Mouse (Mus musculus): Measurements from ENCODE around the gene Ppm1j. TPM values are rescaled to one million over a fixed set of nuclear protein-coding genes. Genes with fewer than 3 reads are reported as not detected.

Ppm1j gene
- polyA plus RNA-seq, 1 experiment from 2014 or later: 33.2 TPM

DNA sequence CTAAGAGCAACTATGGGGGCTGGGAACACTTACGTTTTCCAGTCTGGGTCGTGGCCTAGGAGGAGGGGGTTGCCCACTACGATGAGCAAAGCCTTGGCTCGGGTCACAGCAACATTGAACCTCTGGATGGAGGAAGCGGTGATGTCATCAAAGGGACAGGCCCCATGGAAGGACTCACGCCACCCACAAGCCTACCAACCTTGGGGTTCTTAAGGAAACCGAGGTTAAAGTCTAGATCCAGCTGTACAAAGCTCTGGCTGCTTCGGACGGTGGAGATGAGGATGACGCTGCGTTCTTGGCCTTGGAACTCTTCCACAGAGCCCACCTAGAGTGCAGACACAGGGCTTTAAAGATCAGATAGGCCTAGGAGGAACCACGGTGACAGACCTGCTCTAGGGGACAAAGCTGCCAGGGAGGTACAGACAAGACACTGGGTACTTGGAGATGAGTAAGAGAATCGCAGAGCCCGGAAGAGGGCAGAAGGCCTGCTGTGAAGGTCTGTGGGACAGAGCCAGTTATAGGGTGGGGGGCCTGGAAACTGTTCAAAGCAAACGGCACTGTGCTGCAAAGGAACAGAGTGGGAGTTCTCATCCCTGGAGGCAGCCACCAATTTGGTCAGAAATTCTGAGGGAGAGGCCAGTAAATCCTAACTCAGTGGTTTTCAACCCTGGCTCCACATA lies 14.9 kb downstream of the Ppm1j start:
- H3K27ac ChIP-seq (replicated peaks in 1 of 2; ENCODE audit: control insufficient read depth in 1 of 2, insufficient read depth in 1 of 2, low read depth in 2 of 2, low read length in 2 of 2): peak overlapping the region in 1 of 2 experiments; percentile 94; a peak in 1 of 4 replicates
- H3K4me1 ChIP-seq (ENCODE audit: control insufficient read depth in 2 of 2, insufficient read depth in 2 of 2, low read length in 2 of 2): peaks cover 42 to 55% of the 10 kb centered on the region in 2 experiments
- H3K36me3 ChIP-seq (ENCODE audit: control insufficient read depth, insufficient read depth, low read length): peaks cover 87% of the 10 kb centered on the region
- H3K4me3 ChIP-seq (ENCODE audit: control insufficient read depth in 1 of 2, insufficient read depth in 1 of 2, low read depth in 1 of 2, low read length in 2 of 2): no peak overlapping the region
- no peaks in the 10 kb centered on the region for H3K27me3 ChIP-seq (ENCODE audit: control insufficient read depth, insufficient read depth, low read length)
- no peak for ATAC-seq (ENCODE audit: insufficient number of reproducible peaks, insufficient read depth, low FRiP score, low read depth)
- 65% methylated on average over 15 of the region's 15 CpGs for WGBS
- H3K9me3 ChIP-seq (ENCODE audit: control insufficient read depth, low read length): no peaks in the 10 kb centered on the region
- no peak overlapping the region for H3K4me2 ChIP-seq (ENCODE audit: low read length)
- H3K9ac ChIP-seq (ENCODE audit: low read length): no peak overlapping the region

DNA sequence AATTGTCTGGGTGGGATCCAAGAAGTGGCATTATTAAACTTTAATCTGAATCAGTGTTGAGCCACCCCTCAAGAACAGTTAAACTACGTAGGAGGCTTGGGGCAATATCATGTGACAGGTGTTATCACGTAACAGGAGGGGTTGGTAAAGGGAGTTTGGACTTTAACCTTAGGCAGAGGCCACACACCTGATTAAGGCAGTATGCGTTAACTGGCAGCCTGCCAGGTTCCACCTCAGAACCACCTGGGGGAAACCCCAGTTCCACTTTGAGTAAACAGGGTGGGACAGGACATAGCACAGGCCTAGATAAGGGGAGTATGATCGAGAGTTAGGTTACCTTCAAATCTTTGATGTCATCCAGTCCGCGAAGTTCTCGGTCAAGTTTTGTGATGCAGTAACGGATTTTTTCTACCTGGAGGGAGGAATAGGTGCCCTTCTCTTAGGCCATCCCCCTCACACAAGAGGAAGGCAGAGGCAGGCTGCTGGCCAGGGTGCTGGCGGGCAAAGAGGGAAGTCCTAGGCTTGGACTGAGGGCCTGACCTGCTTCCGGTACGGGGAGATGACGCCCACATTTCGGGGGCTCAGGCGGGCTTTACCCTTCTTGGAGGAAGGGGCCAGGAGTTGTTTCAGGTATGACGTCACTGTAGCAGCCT lies 15.7 kb downstream of the Ppm1j start:
- no peak for ATAC-seq (ENCODE audit: insufficient number of reproducible peaks, insufficient read depth, low FRiP score, low read depth)
- H3K27ac ChIP-seq (replicated peaks in 1 of 2; ENCODE audit: control insufficient read depth in 1 of 2, insufficient read depth in 1 of 2, low read depth in 2 of 2, low read length in 2 of 2): peak overlapping the region in 1 of 2 experiments; percentile 5; a peak in 1 of 4 replicates

DNA sequence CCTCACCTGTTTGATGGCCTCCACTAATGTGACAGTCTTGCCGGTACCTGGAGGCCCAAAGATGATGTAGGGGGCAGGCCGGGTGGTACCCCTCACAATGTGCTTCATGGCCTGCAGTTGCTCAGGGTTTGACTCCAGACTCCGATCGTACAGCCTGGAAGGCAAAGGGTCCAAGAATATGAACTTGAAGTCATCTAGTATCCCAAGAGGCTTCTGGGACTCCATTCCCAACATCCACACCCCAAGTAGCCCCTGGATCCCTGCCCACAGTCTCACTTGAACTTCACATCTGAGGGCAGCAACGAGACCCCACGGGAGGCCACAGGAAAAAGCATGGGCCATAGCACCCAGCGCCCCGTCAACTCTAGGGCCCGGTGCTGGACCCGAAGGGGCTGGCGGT lies 19.8 kb downstream of the Ppm1j start:
- Histone ChIP-seq H3K9ac (ENCODE audit: low read length) (no peak overlapping the region), H3K9me3 (ENCODE audit: control insufficient read depth, low read length) (no peaks in the 10 kb centered on the region), H3K4me3 (ENCODE audit: control insufficient read depth in 1 of 2, insufficient read depth in 1 of 2, low read depth in 1 of 2, low read length in 2 of 2) (no peak overlapping the region), H3K36me3 (ENCODE audit: control insufficient read depth, insufficient read depth, low read length) (peaks cover 94% of the 10 kb centered on the region), H3K4me1 (ENCODE audit: control insufficient read depth in 2 of 2, insufficient read depth in 2 of 2, low read length in 2 of 2) (peaks cover 4 to 10% of the 10 kb centered on the region in 2 experiments), H3K4me2 (ENCODE audit: low read length) (no peak overlapping the region), H3K27ac (replicated peaks in 1 of 2; ENCODE audit: control insufficient read depth in 1 of 2, insufficient read depth in 1 of 2, low read depth in 2 of 2, low read length in 2 of 2) (no peak overlapping the region), H3K27me3 (ENCODE audit: control insufficient read depth, insufficient read depth, low read length) (no peaks in the 10 kb centered on the region)
- 95% methylated on average over 11 of the region's 11 CpGs for WGBS
- no peak for ATAC-seq (ENCODE audit: insufficient number of reproducible peaks, insufficient read depth, low FRiP score, low read depth)

More for the DNA sequence above, 15.7 kb downstream of the Ppm1j start:
- Histone ChIP-seq H3K9me3 (ENCODE audit: control insufficient read depth, low read length) (no peaks in the 10 kb centered on the region), H3K4me3 (ENCODE audit: control insufficient read depth in 1 of 2, insufficient read depth in 1 of 2, low read depth in 1 of 2, low read length in 2 of 2) (no peak overlapping the region), H3K4me2 (ENCODE audit: low read length) (no peak overlapping the region), H3K36me3 (ENCODE audit: control insufficient read depth, insufficient read depth, low read length) (peaks cover 92% of the 10 kb centered on the region), H3K9ac (ENCODE audit: low read length) (no peak overlapping the region), H3K4me1 (ENCODE audit: control insufficient read depth in 2 of 2, insufficient read depth in 2 of 2, low read length in 2 of 2) (peaks cover 36 to 47% of the 10 kb centered on the region in 2 experiments), H3K27me3 (ENCODE audit: control insufficient read depth, insufficient read depth, low read length) (no peaks in the 10 kb centered on the region)
- 66% methylated on average over 15 of the region's 15 CpGs for WGBS

DNA sequence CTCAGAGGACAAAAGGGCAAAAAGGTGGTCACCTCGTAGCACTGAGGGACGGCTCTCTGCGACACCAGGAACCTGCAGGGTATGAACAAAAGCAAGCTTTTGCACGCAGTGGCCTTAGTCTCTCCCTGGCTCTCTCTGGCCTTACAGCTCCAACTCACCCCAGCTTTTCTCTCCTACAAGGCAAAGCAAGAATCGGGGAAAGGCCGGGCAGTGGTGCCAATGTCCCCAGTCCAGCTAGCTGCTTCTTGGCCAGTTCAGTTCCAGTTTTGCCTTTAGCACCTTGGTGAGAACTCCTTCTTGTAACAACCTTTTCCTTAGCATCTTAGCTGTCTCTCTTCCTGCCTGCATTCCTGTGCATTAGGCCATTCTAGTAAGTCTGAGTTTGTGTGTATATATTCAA lies 20.6 kb downstream of the Ppm1j start:
- H3K4me1 ChIP-seq (ENCODE audit: control insufficient read depth in 2 of 2, insufficient read depth in 2 of 2, low read length in 2 of 2): peaks cover 6 to 11% of the 10 kb centered on the region in 2 experiments
- no peaks in the 10 kb centered on the region for H3K9me3 ChIP-seq (ENCODE audit: control insufficient read depth, low read length)
- H3K36me3 ChIP-seq (ENCODE audit: control insufficient read depth, insufficient read depth, low read length): peaks cover 92% of the 10 kb centered on the region
- H3K4me3 ChIP-seq (ENCODE audit: control insufficient read depth in 1 of 2, insufficient read depth in 1 of 2, low read depth in 1 of 2, low read length in 2 of 2): no peak overlapping the region
- WGBS: 89% methylated on average over 6 of the region's 6 CpGs
- no peak overlapping the region for H3K9ac ChIP-seq (ENCODE audit: low read length)
- no peak overlapping the region for H3K4me2 ChIP-seq (ENCODE audit: low read length)
- no peak for ATAC-seq (ENCODE audit: insufficient number of reproducible peaks, insufficient read depth, low FRiP score, low read depth)
- no peaks in the 10 kb centered on the region for H3K27me3 ChIP-seq (ENCODE audit: control insufficient read depth, insufficient read depth, low read length)
- H3K27ac ChIP-seq (replicated peaks in 1 of 2; ENCODE audit: control insufficient read depth in 1 of 2, insufficient read depth in 1 of 2, low read depth in 2 of 2, low read length in 2 of 2): no peak overlapping the region

GRCm38 (mm10) chr3:104804312-104804711 lies 23.5 kb downstream of the Ppm1j start:
- peaks cover 86% of the 10 kb centered on the region for H3K36me3 ChIP-seq (ENCODE audit: control insufficient read depth, insufficient read depth, low read length)
- H3K27me3 ChIP-seq (ENCODE audit: control insufficient read depth, insufficient read depth, low read length): no peaks in the 10 kb centered on the region
- no peak overlapping the region for H3K9ac ChIP-seq (ENCODE audit: low read length)
- H3K4me3 ChIP-seq (ENCODE audit: control insufficient read depth in 1 of 2, insufficient read depth in 1 of 2, low read depth in 1 of 2, low read length in 2 of 2): no peak overlapping the region
- no peak overlapping the region for H3K27ac ChIP-seq (replicated peaks in 1 of 2; ENCODE audit: control insufficient read depth in 1 of 2, insufficient read depth in 1 of 2, low read depth in 2 of 2, low read length in 2 of 2)
- peaks cover 6 to 15% of the 10 kb centered on the region in 2 experiments for H3K4me1 ChIP-seq (ENCODE audit: control insufficient read depth in 2 of 2, insufficient read depth in 2 of 2, low read length in 2 of 2)
- 91% methylated on average over 10 of the region's 10 CpGs for WGBS
- no peaks in the 10 kb centered on the region for H3K9me3 ChIP-seq (ENCODE audit: control insufficient read depth, low read length)
- H3K4me2 ChIP-seq (ENCODE audit: low read length): no peak overlapping the region
- ATAC-seq (ENCODE audit: insufficient number of reproducible peaks, insufficient read depth, low FRiP score, low read depth): no peak

DNA sequence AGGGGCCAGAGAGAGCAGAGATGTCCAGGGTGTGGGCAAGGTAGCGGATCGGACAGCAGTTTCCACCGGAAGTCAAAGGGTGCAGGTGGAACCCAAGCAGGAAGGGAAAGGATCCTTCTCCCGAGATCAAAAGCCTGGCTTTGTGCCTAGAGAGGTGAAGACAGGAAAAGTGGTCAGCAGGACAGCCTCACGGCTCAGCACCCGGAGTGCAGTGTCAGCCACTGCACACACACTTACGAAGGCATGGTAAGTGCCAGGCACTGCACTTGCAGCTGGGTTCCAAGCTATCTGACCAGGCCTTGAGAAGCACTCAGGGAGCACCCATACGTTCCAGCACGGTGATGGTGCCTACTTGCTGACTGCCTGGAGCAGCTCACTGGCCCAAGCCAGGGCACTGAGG lies 24.7 kb downstream of the Ppm1j start:
- H3K36me3 ChIP-seq (ENCODE audit: control insufficient read depth, insufficient read depth, low read length): peaks cover 74% of the 10 kb centered on the region
- no peak overlapping the region for H3K9ac ChIP-seq (ENCODE audit: low read length)
- peaks cover 6 to 15% of the 10 kb centered on the region in 2 experiments for H3K4me1 ChIP-seq (ENCODE audit: control insufficient read depth in 2 of 2, insufficient read depth in 2 of 2, low read length in 2 of 2)
- H3K9me3 ChIP-seq (ENCODE audit: control insufficient read depth, low read length): no peaks in the 10 kb centered on the region
- no peak overlapping the region for H3K4me2 ChIP-seq (ENCODE audit: low read length)
- no peak overlapping the region for H3K4me3 ChIP-seq (ENCODE audit: control insufficient read depth in 1 of 2, insufficient read depth in 1 of 2, low read depth in 1 of 2, low read length in 2 of 2)
- H3K27me3 ChIP-seq (ENCODE audit: control insufficient read depth, insufficient read depth, low read length): no peaks in the 10 kb centered on the region
- peak; percentile 61; the same call in 1 of the 2 replicates for ATAC-seq (ENCODE audit: insufficient number of reproducible peaks, insufficient read depth, low FRiP score, low read depth)
- H3K27ac ChIP-seq (replicated peaks in 1 of 2; ENCODE audit: control insufficient read depth in 1 of 2, insufficient read depth in 1 of 2, low read depth in 2 of 2, low read length in 2 of 2): peak overlapping the region in 1 of 2 experiments; percentile 24; a peak in 1 of 4 replicates
- 29% methylated on average over 9 of the region's 9 CpGs for WGBS

GRCm38 (mm10) chr3:104811752-104812151 lies 30.9 kb downstream of the Ppm1j start:
- H3K27ac ChIP-seq (replicated peaks in 1 of 2; ENCODE audit: control insufficient read depth in 1 of 2, insufficient read depth in 1 of 2, low read depth in 2 of 2, low read length in 2 of 2): no peak overlapping the region
- peaks cover 4 to 23% of the 10 kb centered on the region in 2 experiments for H3K4me1 ChIP-seq (ENCODE audit: control insufficient read depth in 2 of 2, insufficient read depth in 2 of 2, low read length in 2 of 2)
- no peak overlapping the region for H3K4me3 ChIP-seq (ENCODE audit: control insufficient read depth in 1 of 2, insufficient read depth in 1 of 2, low read depth in 1 of 2, low read length in 2 of 2)
- 23% methylated on average over 3 of the region's 3 CpGs for WGBS
- no peaks in the 10 kb centered on the region for H3K9me3 ChIP-seq (ENCODE audit: control insufficient read depth, low read length)
- ATAC-seq (ENCODE audit: insufficient number of reproducible peaks, insufficient read depth, low FRiP score, low read depth): no peak
- no peaks in the 10 kb centered on the region for H3K27me3 ChIP-seq (ENCODE audit: control insufficient read depth, insufficient read depth, low read length)
- H3K4me2 ChIP-seq (ENCODE audit: low read length): no peak overlapping the region
- H3K36me3 ChIP-seq (ENCODE audit: control insufficient read depth, insufficient read depth, low read length): peaks cover 18% of the 10 kb centered on the region
- no peak overlapping the region for H3K9ac ChIP-seq (ENCODE audit: low read length)
